12 mouse cellular contexts compared by ENCODE assay signal in the genomic region with DNA sequence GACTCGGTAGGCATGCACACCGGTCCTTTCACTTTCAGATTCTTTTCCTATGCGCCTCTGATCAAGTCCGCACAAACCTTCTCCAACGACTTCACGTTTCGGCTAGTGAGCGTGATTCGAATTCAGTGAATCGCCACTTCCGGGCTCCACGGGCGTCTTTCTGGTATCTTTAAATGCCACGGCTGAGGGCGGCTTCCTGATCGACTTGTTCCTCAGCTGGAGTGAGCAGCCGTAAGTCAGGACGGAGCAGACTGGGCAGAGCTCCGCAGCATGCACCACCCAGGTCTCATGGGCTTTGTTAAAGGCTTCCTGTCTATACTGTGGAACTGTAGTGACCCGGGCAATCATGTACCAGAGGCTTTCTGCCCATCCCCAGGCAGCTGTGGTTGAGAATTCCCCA. TPM values are rescaled to one million over a fixed set of nuclear protein-coding genes. Genes with fewer than 3 reads are reported as not detected.
DNase-seq lines count a peak whose midpoint lies in the region; ATAC-seq and TF ChIP-seq lines count a peak whose summit lies in the region.
"Had no signal": no experiment of that assay in that cellular context is flagged by ENCODE, and none has a peak within 500 bp of the region (broad histone marks: within the 10 kb centered on the region; RNA-seq: fewer than 3 reads in every experiment).

No protein-coding gene starts in this region.

- 19% methylated on average over 20 of the region's 20 CpGs for WGBS in thymus, adult 2 months
- whole genome bisulfite sequencing in forebrain, embryonic 10.5 days: 93% methylated on average over 20 of the region's 20 CpGs

- DNase-seq in thymus, adult 2 months: peak; percentile 40
- DNase-seq in thymus, postnatal 10 days (ENCODE audit: low spot score in 2 of 2): no peak
- no peak for DNase-seq in Muller cell, postnatal 12 days (ENCODE audit: inconsistent ontology term)
- no peak for DNase-seq in forebrain, embryonic 10.5 days (ENCODE audit: extremely low spot score, low spot score)
- no peak for DNase-seq in adrenal gland, adult 8-10 months
- DNase-seq: cerebellum, postnatal 36 days; gastrocnemius, postnatal 25 days had no signal

- no peaks in the 10 kb centered on the region for H3K36me3 ChIP-seq in thymus, adult 2 months (ENCODE audit: control insufficient read depth, insufficient read depth, low read length)
- no peaks in the 10 kb centered on the region for H3K36me3 ChIP-seq in forebrain, embryonic 10.5 days (replicated peaks)
- H3K36me3 ChIP-seq: neural tube, embryonic 13.5 days; stomach, embryonic 15.5 days had no signal

- 0 out of 2 replicates have a peak, but pooled peaks have one; percentile 25 for TF ChIP-seq POLR2A in thymus, adult 2 months (IDR thresholded peaks at IDR 0.05; ENCODE audit: control insufficient read depth, extremely low read depth, insufficient read depth, low read length, poor library complexity)

- H3K27me3 ChIP-seq in thymus, adult 2 months (ENCODE audit: control insufficient read depth, insufficient read depth, low read length): no peaks in the 10 kb centered on the region
- no peaks in the 10 kb centered on the region for H3K27me3 ChIP-seq in forebrain, embryonic 10.5 days (ENCODE audit: poor library complexity, severe bottlenecking)
- H3K27me3 ChIP-seq: neural tube, embryonic 13.5 days; stomach, embryonic 15.5 days had no signal

- H3K4me3 ChIP-seq in thymus, adult 2 months (ENCODE audit: control insufficient read depth, insufficient read depth, low read length): peak overlapping the region; percentile 55
- no peak overlapping the region for H3K4me3 ChIP-seq in forebrain, embryonic 10.5 days
- H3K4me3 ChIP-seq: neural tube, embryonic 13.5 days; stomach, embryonic 15.5 days had no signal

- ATAC-seq in hematopoietic stem cell, adult 5-6 weeks (replicated peaks in 1 of 2; ENCODE audit: insufficient read depth in 1 of 2, low FRiP score in 2 of 2, low TSS enrichment in 1 of 2, low read depth in 1 of 2, poor library complexity in 2 of 2, severe bottlenecking in 2 of 2): peak; percentile 73 to 80
- ATAC-seq in megakaryocyte, adult 5-6 weeks (ENCODE audit: poor library complexity, severe bottlenecking): peak; percentile 89

- TF ChIP-seq CTCF in thymus, adult 2 months (IDR thresholded peaks at IDR 0.05; ENCODE audit: borderline replicate concordance, control insufficient read depth, extremely low read depth, insufficient read depth, low read length, poor library complexity): no peak

- H3K27ac ChIP-seq in thymus, adult 2 months (ENCODE audit: control insufficient read depth, insufficient read depth, low read length): peak overlapping the region; percentile 58; the same call in 1 of the 2 replicates
- H3K27ac ChIP-seq in forebrain, embryonic 10.5 days: no peak overlapping the region
- H3K27ac ChIP-seq: neural tube, embryonic 13.5 days; stomach, embryonic 15.5 days had no signal

- H3K4me1 ChIP-seq in thymus, adult 2 months (replicated peaks; ENCODE audit: control insufficient read depth, insufficient read depth, low read length): peaks cover 7% of the 10 kb centered on the region; the same call in 1 of the 2 replicates
- 0 out of 2 replicates have a peak, but pooled peaks cover 4% of the 10 kb centered on the region for H3K4me1 ChIP-seq in forebrain, embryonic 10.5 days
- H3K4me1 ChIP-seq: neural tube, embryonic 13.5 days; stomach, embryonic 15.5 days had no signal

- H3K9me3 ChIP-seq in forebrain, embryonic 10.5 days: peaks cover 10% of the 10 kb centered on the region; the same call in 1 of the 2 replicates
- H3K9me3 ChIP-seq: stomach, embryonic 15.5 days had no signal

RNA-seq across cellular contexts. Expression of a gene that starts 23.5 kb away (rescaled TPM):
- polyA plus RNA-seq in thymus, adult 2 months (2012; rRNA removed): 17.9 and 20.8 TPM in 2 replicates
- 10.5 and 27.9 TPM in 2 replicates for total RNA-seq in hematopoietic stem cell, adult 5-6 weeks (2017)
- total RNA-seq in megakaryocyte, adult 5-6 weeks (2015): 66.9 and 85.5 TPM in 2 replicates
- total RNA-seq in megakaryocyte, adult 5-6 weeks (2017): 38.3 and 40.8 TPM in 2 replicates
- polyA plus RNA-seq in forebrain, embryonic 10.5 days (2016; fragmentation: Nextera tagmentation; extraction: Ambion mirVana): 0.67 TPM in 1 of 2 replicates, not detected in the other
- total RNA-seq in adrenal gland, adult 8-10 months (2022): 100 to 1,000 TPM; 209 to 255 (median 219) TPM
- total RNA-seq: liver, adult 2 months had no signal
